Mouse (Mus musculus) liver, embryonic 14.5 days (tissue): ENCODE results near the gene Stk17b. TPM values are rescaled to one million over a fixed set of nuclear protein-coding genes. Genes with fewer than 3 reads are reported as not detected.
"Not testable (repeated sequence)": the region's sequence is repeated elsewhere in the genome, so short reads cannot be mapped to it uniquely, and the experiment has no call there.

Source experiments
- ATAC-seq: fragments of 200-750 bp; cut with Nextera tagmentation; 2 replicates; pipeline ENCODE4 v1.8.0; 2017; ENCODE audit warnings: moderate number of reproducible peaks, mild to moderate bottlenecking, moderate library complexity; ENCODE audit not compliant: insufficient read depth
- DNase-seq, 3 experiments: peaks; one replicate each; pipeline ENCODE4 v3.0.0-alpha.2; 2012 to 2013; ENCODE audit warnings: low read depth in 3 of 3, low spot score in 3 of 3
- H3K27ac ChIP-seq: fragments of 300-500 bp; sonication (generic); 2 replicates; pipeline ENCODE4 v1.5.1; 2014; ENCODE audit warnings: moderate library complexity, mild to moderate bottlenecking, control low read depth, inconsistent platforms
- H3K27me3 ChIP-seq: fragments of 300-500 bp; sonication (generic); 2 replicates; pipeline ENCODE4 v1.6.1; 2014; ENCODE audit warnings: mild to moderate bottlenecking, low read length, moderate library complexity; ENCODE audit not compliant: control insufficient read depth, insufficient read depth
- H3K36me3 ChIP-seq: fragments of 300-500 bp; sonication (generic); replicated peaks from 2 replicates; pipeline ENCODE4 v1.6.1; 2014; ENCODE audit warnings: low read depth; ENCODE audit not compliant: control insufficient read depth, insufficient read depth
- H3K4me1 ChIP-seq, 2 experiments: fragments of 200-500 bp in 1 of 2; fragments of 300-500 bp in 1 of 2; sonication (generic) in 1 of 2; replicated peaks; 2 replicates each; pipeline ENCODE4 v1.6.1; 2012 to 2014; ENCODE audit warnings: antibody characterized with exemption in 1 of 2, inconsistent platforms in 1 of 2, low read length in 1 of 2; ENCODE audit not compliant: control insufficient read depth in 2 of 2, insufficient read depth in 2 of 2
- H3K4me2 ChIP-seq: fragments of 300-500 bp; sonication (generic); 2 replicates; pipeline ENCODE4 v1.6.1; 2014; ENCODE audit warnings: low read depth, mild to moderate bottlenecking, control low read depth, moderate library complexity
- H3K4me3 ChIP-seq, 2 experiments: fragments of 200-500 bp in 1 of 2; fragments of 300-500 bp in 1 of 2; sonication (generic) in 1 of 2; 2 replicates each; pipeline ENCODE4 v1.5.1; 2012 to 2014; ENCODE audit warnings: low read depth in 2 of 2, low read length in 2 of 2, mild to moderate bottlenecking in 2 of 2, control low read depth in 1 of 2, inconsistent platforms in 1 of 2, moderate library complexity in 1 of 2; ENCODE audit not compliant: insufficient read depth in 1 of 2
- H3K9ac ChIP-seq: fragments of 300-500 bp; sonication (generic); replicated peaks from 2 replicates; pipeline ENCODE4 v1.6.1; 2014; ENCODE audit warnings: mild to moderate bottlenecking, control low read depth, moderate library complexity
- H3K9me3 ChIP-seq: fragments of 300-500 bp; sonication (generic); 2 replicates; pipeline ENCODE4 v1.6.1; 2016; ENCODE audit warnings: low read length, mixed read lengths; ENCODE audit not compliant: control insufficient read depth
- CTCF ChIP-seq: IDR thresholded peaks from 2 replicates; pipeline ENCODE4 v1.5.1; 2016; ENCODE audit warnings: antibody characterized with exemption, low read depth, control low read depth
- EP300 ChIP-seq: IDR thresholded peaks from 2 replicates; pipeline ENCODE4 v1.6.1; 2016; ENCODE audit warnings: antibody characterized with exemption, low read depth
- WGBS: fragments of 180-500 bp; shearing (Covaris S2); extraction: QIAGEN DNeasy Blood & Tissue Kit; methylation state at CpG from one replicate; pipeline ENCODE4 v1.1.7; 2014; ENCODE audit not compliant: insufficient replicate concordance; 5-methylcytosine and 5-hydroxymethylcytosine counted together
- polyA plus RNA-seq, 2 experiments: library from polyadenylated mRNA; depleted of rRNA in 1 of 2; stranded (reverse) in 1 of 2; unstranded in 1 of 2; fragments of >200 nt; fragmentation: Nextera tagmentation in 1 of 2; extraction: Ambion mirVana in 1 of 2; gene quantifications; 2 replicates each; pipeline versions ENCODE4 v1.2.1 to v1.2.3; 2012 to 2014

Stk17b gene
- polyA plus RNA-seq, 2 experiments, result 6.8 to 19.8 TPM

GRCm38 (mm10) chr1:53771476-53771875 lies 13.5 kb downstream of the Stk17b start:
- WGBS, result 87% methylated on average over 6 of the region's 6 CpGs
- no peak for ATAC-seq
- TF ChIP-seq CTCF (no peak), EP300 (no peak)

GRCm38 (mm10) chr1:53766112-53766511 lies 18.9 kb downstream of the Stk17b start:
- DNase-seq (no peak), ATAC-seq (no peak)
- Histone ChIP-seq H3K4me1 (no peaks in the 10 kb centered on the region), H3K9ac (no peak overlapping the region), H3K27me3 (no peaks in the 10 kb centered on the region), H3K4me2 (no peak overlapping the region), H3K27ac (no peak overlapping the region), H3K4me3 (no peak overlapping the region), H3K36me3 (peaks cover 11% of the 10 kb centered on the region), H3K9me3 (no peaks in the 10 kb centered on the region)
- 87% methylated on average over 2 of the region's 2 CpGs for WGBS
- no peak for TF ChIP-seq EP300
- TF ChIP-seq CTCF, result no peak

More at GRCm38 (mm10) chr1:53771476-53771875, 13.5 kb downstream of the Stk17b start:
- H3K27ac ChIP-seq, result no peak overlapping the region
- no peak overlapping the region for H3K4me2 ChIP-seq
- H3K9ac ChIP-seq, result no peak overlapping the region
- H3K9me3 ChIP-seq, result no peaks in the 10 kb centered on the region
- DNase-seq, result no peak
- H3K4me3 ChIP-seq, result no peak overlapping the region
- H3K4me1 ChIP-seq, result no peaks in the 10 kb centered on the region; a peak in 2 of 4 replicates
- H3K36me3 ChIP-seq, result no peaks in the 10 kb centered on the region
- no peaks in the 10 kb centered on the region for H3K27me3 ChIP-seq

GRCm38 (mm10) chr1:53757316-53757715 lies 27.7 kb downstream of the Stk17b start:
- Histone ChIP-seq H3K27me3 (no peaks in the 10 kb centered on the region), H3K9me3 (no peaks in the 10 kb centered on the region), H3K4me1 (no peaks in the 10 kb centered on the region), H3K4me2 (no peak overlapping the region), H3K9ac (no peak overlapping the region), H3K4me3 (no peak overlapping the region), H3K27ac (no peak overlapping the region), H3K36me3 (peaks cover 3% of the 10 kb centered on the region)
- TF ChIP-seq CTCF (no peak), EP300 (no peak)
- ATAC-seq (no peak), DNase-seq (no peak)
- WGBS, result 74% methylated on average over 4 of the region's 4 CpGs

- not testable (repeated sequence) for H3K9me3 ChIP-seq, ATAC-seq, H3K36me3 ChIP-seq, H3K9ac ChIP-seq, H3K27me3 ChIP-seq, DNase-seq, H3K27ac ChIP-seq, H3K4me1 ChIP-seq, H3K4me3 ChIP-seq, H3K4me2 ChIP-seq
- WGBS, result 78% methylated on average over 2 of the region's 2 CpGs
Measured at GRCm38 (mm10) chr1:53753501-53753900, 31.5 kb downstream of the Stk17b start.

- Histone ChIP-seq H3K4me3 (no peak overlapping the region), H3K4me2 (no peak overlapping the region), H3K27me3 (no peaks in the 10 kb centered on the region), H3K9ac (no peak overlapping the region), H3K27ac (no peak overlapping the region), H3K36me3 (no peaks in the 10 kb centered on the region), H3K4me1 (no peaks in the 10 kb centered on the region), H3K9me3 (no peaks in the 10 kb centered on the region)
- 69% methylated on average over 1 of the region's 1 CpGs for WGBS
- no peak for DNase-seq
- ATAC-seq, result no peak
- TF ChIP-seq CTCF (no peak), EP300 (no peak)
Measured at GRCm38 (mm10) chr1:53751144-53751543, 33.9 kb downstream of the Stk17b start.

- H3K9ac ChIP-seq, H3K36me3 ChIP-seq, H3K4me2 ChIP-seq, DNase-seq, ATAC-seq, H3K4me1 ChIP-seq, H3K27ac ChIP-seq, H3K9me3 ChIP-seq, H3K4me3 ChIP-seq, H3K27me3 ChIP-seq: not testable (repeated sequence)
- WGBS, result 82% methylated on average over 7 of the region's 7 CpGs
Measured at GRCm38 (mm10) chr1:53750697-53751096, 34.3 kb downstream of the Stk17b start.

GRCm38 (mm10) chr1:53749881-53750385 lies 35.1 kb downstream of the Stk17b start:
- not testable (repeated sequence) for H3K4me2 ChIP-seq, H3K4me1 ChIP-seq, H3K27me3 ChIP-seq, ATAC-seq, DNase-seq, H3K9ac ChIP-seq, H3K9me3 ChIP-seq, H3K4me3 ChIP-seq, H3K27ac ChIP-seq, H3K36me3 ChIP-seq
- 91% methylated on average over 1 of the region's 1 CpGs for WGBS
